Mouse (Mus musculus): ENCODE measurements around the gene Foxp1.

Gene Foxp1

DNA sequence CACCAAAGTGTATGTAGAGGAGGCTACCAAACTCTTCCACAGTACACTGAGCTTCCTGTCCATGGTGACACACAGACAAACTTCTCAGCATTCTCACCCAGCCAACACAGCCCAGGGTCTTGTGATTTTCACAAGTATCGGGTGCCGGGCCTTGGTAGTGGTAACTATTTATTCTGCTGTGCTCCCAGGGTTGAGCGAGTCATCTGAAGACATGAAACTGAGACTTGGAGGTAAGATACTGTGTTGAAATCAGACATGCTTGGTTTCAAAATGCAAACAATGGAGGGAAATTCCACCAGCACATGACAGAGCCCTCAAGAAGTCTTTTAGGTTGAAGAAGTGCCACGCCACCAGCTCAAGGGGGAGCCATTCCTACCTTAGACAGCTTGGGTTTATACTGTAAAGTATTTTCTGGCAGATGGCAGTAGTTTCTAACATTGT lies 465.4 kb downstream of the Foxp1 start:
- DNase-seq (ENCODE audit: low read depth, low spot score) = no peak

DNA sequence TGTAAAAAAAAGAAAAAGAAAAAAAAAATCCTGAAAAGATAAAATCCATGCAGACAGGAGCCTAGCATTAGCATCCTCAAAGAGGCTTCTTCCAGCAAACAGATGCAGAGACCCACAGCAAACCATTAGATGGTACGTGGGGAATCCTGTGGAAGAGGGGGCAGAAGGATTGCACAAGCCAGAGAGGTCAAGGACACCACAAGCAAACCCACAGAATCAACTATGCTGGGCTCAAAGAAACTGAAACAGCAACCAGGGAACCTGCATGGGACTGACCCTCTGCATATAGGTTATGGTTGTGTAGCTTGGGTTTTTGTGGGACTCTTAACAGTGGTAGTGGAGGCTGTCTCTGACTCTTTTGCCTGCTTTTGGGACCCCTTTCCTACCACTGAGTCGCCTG lies 466.1 kb downstream of the Foxp1 start:
- DNase-seq (ENCODE audit: low read depth, low spot score) = no peak

DNA sequence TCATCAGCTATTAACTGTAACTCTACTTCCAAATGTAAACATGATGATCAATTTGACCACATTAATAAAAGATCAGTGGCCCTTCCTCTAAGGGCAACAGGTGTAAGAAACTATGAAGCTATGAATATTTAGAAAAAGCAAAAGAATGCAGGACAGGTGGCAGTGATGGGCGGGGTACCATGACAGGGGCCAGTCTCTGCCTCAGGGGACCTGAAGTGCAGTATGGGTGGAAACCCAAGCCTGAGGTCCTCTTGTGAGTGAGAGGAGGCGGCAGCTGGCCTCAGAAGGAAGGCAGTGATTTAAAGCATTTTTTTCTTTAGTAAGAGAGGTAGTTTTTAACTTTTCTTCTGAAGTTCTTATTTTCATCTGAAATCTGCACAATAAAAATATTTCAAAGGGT lies 468.5 kb downstream of the Foxp1 start:
- DNase-seq (ENCODE audit: low read depth, low spot score) = no peak

DNA sequence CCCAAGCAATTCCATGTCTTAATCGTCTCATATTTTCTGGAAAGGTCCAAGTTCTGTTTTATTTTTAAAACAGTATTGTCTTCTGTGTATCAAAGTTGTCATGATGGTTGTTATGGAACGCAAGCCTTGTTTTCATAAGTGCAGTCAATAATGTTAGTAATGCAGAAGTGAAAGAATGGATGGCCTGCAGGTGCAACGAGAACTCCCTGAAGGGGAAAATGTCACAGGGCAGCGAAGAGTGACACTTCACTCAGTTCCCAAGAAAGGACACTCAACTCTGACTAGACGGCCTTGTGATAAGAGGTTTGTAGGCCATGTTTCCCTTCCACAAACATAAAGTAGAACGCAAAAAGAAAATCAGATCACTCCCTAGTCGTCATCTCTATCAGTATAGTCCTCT lies 469.4 kb downstream of the Foxp1 start:
- no peak for DNase-seq (ENCODE audit: low read depth, low spot score)

DNA sequence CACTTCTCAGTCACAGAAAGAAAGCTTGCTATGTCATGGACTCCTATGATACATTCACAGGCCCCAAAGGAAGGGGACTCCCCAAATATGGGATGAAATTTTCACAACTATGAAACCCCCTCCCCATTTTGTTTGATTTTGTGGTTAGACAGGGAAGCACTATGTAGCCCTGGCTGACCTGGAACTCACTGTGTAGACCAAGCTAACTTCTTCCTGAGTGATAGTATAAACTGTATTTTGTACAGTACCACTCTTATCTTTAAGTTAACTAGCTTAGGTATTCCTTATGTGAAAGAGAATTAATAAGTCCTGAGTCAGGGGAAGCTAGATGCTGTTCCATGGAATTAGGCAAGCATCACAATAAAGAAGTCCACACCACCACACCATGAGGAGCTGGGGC lies 470.8 kb downstream of the Foxp1 start:
- DNase-seq (ENCODE audit: low read depth, low spot score) = no peak

DNA sequence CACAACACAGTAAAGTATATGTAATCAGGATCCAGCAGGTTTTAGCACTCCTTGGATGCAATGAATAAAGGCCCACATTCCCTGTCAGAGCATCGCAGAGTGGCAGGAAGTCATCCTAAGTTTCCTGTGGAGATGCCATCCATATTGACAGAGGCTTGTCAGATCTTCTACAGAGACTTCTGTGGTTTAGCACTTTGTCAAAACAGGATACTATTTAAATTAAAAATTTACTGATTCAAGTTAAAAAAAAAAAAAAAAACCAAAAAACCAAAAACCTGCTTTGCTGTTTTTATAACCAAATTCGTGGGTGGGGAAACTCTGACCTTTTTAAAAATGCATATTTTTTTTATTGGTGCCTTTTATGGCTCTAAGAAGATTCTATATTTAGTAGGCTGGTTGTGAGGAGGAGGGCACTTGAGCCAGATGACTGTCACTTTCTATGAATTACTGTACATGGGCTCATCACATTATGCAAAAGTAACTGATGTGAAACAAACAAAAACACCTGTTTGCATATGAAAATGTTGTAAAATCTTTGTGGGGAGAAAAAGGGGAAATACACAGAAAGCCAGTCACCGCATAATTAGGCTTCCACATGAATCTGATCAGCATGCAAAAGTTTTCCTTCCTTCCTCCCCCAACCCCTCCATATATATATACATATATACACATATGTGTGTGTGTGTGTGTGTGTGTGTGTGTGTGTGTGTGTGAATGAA lies 472.1 kb downstream of the Foxp1 start:
- no peak for DNase-seq (ENCODE audit: low read depth, low spot score)

DNA sequence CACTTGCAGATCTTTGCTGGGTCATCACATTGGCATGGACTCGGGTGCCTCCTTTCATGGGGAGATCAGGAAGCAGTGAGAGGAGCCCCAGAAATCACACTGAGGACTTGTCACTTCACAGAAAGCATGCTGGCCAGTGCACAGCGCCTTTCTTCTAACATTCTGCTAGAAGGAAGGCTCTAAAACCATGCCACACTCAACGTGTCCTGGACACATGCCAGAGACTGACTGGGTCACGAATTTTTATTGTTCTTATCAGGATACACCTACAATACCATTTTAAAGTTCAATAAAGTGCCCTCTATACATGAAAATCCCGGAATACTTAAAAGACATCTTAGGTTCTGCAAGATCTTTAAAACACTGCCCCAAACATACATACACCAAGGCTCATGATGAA lies 475.2 kb downstream of the Foxp1 start:
- DNase-seq (ENCODE audit: low read depth, low spot score) = no peak

DNA sequence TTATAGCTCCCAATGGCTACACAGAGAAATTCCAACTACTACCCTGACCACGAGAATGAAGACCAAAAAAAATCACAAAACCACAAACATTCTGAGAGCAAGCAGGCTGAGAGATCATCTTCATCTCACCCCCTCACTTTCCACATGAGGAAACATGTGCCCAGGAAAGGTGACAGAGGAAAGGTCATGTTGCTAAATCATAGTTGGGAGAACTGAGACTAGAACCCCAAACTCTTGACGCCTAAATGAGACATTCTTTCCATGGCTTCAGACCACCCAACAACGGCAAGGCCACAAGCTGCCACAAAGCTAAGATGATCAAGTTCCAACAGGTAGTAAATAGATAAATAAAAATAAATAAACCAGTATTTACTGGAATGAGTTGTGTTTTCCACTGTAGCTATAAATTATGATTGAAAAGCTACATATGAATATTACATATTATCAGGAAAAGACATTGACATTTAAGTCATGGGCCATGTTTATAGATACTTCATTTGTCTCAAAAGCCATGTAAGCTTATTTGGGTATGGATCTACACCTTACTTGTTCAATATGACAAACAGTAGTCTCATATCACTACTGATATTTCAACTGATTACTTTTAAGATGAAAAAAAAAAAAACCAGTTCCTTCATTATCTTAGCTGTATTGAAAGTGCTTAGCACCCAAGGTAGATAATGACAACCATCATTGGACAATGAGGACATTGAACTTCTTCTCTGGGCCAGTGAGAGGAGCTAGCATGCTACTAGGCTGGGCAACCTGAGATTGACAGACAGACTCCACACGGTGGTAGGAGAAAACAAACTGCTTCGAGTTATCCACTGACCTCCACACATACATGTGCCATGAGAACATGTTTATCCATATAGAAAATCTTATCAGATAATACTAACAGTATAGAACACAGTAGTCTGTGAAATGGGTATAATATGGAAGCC lies 476.4 kb downstream of the Foxp1 start:
- DNase-seq (ENCODE audit: low read depth, low spot score) = no peak

DNA sequence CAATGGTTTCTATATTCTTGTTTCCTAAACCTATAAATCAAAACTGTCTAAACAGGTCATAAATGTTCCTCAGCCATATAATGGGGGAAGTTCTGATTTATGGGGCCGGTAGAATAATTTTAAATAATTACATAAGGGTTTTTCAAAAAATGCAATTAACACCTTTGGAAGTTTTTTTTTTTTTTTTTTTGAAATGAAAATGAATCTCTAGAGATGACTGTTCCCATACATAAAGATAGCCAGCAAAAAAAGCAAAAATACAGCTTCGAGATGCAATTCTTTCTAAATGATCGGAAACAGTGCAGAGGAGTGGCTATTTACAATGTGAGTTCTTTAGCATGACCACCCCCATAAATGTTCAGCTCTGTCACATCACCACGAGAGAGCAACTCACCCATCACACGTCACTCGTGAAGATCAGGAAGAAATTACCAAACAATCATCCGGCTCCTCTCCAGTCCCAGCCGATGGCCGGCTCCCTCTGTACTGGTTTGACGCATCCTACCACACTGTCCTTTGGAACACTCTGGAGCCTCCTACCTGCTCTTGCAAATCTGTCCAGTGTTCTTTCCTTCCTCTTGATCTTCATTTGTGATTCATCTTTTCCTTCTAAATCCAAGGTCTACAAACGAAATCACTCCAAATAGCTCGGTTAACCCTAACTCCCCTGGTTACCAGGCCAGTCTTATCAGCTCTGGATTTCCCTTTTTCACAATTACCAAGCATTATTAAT lies 478.4 kb downstream of the Foxp1 start:
- DNase-seq (ENCODE audit: low read depth, low spot score) = no peak

DNA sequence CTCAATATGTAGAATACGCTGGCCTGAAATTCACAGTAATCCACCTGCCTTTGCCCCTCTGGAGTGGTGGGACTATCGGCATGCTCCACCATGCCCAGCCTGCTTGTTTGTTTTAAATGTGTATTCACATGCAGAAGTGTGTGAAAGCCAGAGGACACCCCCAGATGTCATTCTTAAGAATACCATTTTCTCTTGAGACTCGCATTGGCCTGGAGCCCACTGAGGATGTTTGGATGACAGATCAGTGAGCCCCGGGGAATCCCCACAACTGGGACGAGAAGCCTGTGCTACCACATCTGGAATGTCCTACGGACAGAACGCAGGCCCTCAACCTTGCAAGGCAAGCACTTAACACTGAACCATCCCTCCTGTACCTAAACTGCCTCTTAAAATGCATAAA lies 479.3 kb downstream of the Foxp1 start:
- DNase-seq (ENCODE audit: low read depth, low spot score) = no peak

DNA sequence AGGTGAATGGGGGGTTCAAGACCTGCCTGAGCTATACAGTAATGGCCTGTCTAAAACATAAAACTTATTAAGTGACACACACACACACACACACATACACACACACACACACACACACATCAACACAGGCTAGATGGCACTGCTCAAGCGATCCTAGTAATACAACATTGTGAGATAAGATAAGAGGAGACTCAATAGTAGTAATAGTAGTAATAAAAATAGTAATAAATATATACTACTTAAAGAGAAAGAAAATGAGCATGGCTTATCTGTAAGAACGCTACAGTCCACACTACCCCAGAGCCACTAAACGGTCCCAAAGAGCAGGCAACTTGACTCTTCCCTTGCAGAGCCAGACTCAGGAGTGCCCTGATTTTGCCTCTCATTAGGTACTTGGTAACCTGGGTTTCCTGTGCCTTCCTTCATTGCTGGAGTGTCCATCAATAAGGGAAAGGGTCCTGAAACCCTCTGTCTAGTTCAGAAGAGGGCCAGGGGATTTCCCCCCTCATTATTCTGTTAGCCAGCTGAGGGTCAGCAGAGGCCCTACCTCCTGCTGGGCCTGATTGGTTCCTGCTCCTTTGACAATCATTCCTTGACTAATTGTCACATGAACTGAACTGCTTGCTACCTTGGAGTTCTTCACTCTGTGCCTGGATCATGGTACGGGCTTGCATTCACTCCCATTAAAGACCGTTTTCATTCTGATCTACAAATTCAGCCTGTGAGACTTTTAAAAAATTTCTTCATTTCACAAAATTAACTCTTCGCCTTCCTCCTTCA lies 480.2 kb downstream of the Foxp1 start:
- DNase-seq (ENCODE audit: low read depth, low spot score) = no peak

DNA sequence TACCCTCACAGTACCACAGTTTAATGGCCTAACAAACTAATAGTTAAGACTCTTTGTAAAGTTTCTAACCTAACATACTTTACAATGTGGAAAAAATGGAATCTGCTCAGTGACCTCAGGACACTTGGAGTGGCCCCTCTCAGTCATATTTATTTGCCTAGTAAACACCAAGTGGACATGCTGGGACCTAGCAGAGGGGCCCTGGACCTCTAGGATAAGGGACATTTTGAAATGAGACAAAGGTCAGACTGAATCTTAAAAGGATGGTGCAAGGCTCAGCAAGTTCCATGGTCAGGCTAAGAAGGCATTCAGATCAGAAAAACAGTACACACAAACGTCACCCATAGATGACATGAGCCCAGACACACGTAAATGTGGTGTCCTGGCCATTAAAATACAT lies 483.5 kb downstream of the Foxp1 start:
- no peak for DNase-seq (ENCODE audit: low read depth, low spot score)

DNA sequence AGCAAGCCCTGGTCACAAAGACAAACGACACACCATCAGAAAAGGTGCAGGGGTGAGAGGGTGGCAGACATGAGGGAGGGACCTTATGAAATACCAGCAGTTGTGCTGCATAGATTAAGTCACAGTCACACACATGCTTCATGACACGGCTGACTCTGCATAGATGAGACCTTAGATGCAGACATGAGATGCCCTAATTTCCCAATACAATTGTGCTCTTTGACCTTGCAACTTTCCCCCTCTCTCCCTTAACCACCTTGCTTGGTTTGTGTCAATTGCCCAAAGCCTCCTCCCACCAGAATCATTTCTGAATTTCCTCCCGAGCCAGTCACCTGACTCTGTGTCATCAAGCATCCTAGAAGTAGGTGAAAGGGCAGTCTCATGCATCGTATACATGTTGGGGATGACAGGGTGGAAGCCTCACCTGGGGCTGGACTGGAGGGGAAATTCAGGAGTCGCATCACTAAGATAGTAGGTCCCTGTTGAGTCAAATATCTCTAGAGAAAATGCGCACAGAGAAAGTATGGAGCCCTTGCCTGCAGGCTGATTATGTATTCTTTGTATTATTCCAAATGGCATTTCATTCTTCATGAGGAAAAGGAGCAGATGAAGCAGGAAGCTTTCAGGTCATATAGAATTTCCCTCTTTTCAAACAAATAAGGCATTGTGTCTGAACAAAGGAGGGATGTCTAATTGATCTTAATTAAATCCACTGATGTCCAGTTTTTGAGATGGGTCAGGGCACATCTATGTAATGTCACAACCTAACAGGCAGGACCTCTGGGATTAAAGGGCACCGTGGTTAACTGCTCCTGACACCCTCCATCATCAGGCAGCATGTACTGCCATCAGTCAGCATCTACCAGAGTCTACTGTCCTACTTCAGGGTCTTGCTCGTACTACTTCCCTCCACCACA lies 486.8 kb downstream of the Foxp1 start:
- DNase-seq (ENCODE audit: low read depth, low spot score) = no peak

DNA sequence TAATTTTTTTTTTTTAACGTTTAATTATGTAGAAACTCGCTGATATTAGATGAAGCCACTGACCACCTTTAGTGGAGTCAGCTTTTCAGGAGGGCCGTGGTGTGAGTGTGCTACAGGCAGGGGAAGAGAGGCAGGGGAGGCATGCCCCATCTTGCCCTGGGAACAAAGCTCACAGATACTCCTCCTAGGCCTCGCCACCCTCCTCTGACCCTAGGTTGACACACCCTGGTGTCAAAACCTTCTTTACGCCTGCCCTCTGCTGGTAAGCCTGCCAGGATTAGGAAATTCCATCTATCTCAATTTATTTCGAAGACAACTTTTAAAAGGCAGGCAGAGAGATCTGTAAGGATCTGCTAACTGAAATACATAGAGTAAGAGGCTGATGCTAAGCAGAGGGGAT lies 489.5 kb downstream of the Foxp1 start:
- no peak for DNase-seq (ENCODE audit: low read depth, low spot score)

DNA sequence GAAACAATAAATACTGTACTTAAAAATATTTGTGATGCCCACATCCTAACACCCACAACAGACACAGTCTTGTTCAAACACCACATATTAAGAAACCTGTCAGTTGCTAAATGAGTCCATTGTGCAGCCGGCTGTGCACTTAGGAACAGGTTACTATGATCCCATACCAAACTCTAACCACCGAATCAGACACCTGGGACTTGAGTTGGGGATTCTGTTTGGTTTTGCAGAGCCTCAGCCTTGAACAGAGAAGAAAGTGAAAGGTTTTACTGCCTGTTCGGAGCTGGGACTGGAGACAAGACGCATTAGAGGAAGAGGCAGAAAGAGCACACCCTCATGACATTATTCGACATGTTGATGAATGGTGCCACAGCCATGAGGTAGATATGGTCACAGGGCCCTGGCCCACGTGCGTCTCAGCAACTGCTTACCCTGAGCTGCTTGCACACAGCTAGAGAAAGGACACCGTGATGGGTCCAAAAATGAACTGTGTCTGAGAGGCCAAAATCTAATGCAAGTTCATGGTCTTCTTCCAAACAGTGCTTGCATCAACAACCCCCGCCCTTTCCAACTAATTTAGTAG lies 491.1 kb downstream of the Foxp1 start:
- no peak for DNase-seq (ENCODE audit: low read depth, low spot score)

DNA sequence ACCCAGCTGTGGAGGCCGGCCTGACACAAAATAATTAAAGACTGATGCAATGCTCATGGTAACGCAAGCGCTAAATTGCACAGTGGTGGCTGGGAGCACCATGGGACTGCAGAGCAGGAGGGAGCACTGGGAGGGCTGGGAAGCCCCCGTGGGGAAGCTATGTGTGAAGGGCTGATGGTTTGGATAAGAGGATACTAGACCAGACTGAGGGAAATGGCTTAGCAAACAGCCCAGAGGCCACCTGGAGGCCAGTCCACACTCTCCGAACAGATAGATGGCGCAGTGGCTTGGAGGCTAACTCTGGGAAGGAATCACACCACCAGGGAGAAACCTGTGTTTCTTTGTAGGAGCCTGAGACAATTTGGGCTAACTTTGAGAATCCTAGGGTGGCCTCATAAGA lies 492.3 kb downstream of the Foxp1 start:
- DNase-seq (ENCODE audit: low read depth, low spot score) = no peak

DNA sequence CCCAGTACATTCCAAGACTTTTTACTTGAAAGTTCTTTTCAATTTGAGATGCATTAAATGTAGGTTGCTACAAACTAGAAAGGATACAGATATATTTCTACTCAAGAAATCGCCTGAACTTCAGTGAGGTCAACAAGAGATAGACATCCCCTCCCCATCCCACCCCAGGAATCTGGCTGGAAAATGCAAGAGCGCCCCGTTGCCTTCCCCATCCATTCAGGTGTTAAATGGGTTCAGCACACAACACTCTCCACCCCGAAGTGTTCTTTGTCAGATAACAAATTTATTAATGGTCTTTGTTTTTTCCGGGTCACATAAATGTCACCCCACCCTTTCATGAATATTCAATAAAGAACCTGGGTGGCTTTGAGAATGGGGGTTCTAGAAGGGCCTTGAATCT lies 493.1 kb downstream of the Foxp1 start:
- DNase-seq (ENCODE audit: low read depth, low spot score) = no peak

DNA sequence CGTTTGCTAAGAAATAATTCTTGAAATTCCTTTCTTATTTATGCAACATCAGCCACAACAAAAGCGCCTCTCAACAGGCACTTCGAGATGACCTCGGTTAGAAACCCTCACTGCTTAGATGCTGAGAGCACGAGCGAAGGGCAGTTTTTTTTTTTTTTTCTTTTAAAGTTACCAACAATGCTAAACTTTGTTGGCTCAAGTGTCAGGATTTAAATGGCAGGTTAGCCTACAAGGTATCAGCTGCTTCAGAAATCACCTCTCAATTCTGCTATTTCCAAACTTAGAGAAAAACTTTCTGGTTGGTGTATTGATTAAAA lies 493.6 kb downstream of the Foxp1 start:
- no peak for DNase-seq (ENCODE audit: low read depth, low spot score)

DNA sequence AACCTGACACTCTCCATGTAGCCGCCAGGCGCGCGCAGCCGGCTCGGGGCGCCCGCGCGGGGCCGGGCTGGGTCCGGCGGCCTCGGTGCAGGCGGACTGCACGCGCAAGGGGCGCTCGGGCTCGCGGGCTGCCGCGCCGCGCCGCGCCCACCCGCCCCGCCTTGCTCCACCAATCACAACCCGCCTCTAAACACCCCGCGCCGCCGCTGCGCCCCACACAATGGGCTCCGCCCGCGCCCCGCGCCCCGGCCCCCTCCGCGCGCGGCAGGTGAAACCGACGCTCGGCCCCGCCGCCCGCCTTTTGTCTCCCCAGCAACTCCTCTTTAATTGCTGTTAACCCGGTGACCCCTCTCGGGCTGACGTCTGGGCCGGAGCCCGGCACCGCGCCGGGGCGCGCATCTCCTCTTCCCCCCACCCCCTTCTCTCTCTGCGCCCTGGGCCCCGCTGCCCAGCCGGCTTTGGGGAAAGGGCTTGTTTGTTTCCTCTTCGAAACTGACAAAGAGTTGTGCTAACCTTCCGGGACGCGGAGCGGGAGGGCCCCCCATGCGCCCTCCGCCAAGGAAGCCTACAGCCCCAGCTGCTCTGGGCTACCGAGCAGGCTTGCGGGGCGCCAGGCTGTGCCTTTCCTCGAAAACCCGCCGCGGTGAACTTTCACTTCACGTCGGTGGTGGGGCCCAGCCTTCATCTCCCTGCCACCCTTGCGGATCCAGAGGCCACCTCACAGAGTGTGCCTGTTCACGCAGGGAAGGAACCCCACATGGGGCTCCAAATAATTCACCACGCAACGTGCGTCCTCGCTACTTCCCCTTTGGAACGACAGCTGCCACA lies 494.1 kb downstream of the Foxp1 start:
- DNase-seq (ENCODE audit: low read depth, low spot score) = peak; percentile 57

Measured in embryo, embryonic 11.5 days (tissue).